Mouse (Mus musculus): ENCODE results near the gene Mus81. TPM values are rescaled to one million over a fixed set of nuclear protein-coding genes. Genes with fewer than 3 reads are reported as not detected.
"Not testable (repeated sequence)": the region's sequence is repeated elsewhere in the genome, so short reads cannot be mapped to it uniquely, and the experiment has no call there.

The Mus81 gene
- total RNA-seq, 2 experiments from 2014 or later, result 34.2 to 40.9 TPM

- not testable (repeated sequence) for DNase-seq (ENCODE audit: low spot score in 2 of 2)
Observed at GRCm38 (mm10) chr19:5493301-5493721, 5.1 kb upstream of the Mus81 start.

- no peak for DNase-seq (ENCODE audit: low spot score in 2 of 2)
Observed at GRCm38 (mm10) chr19:5492641-5493040, 4.4 kb upstream of the Mus81 start.

GRCm38 (mm10) chr19:5490898-5491708 is 2.9 kb upstream of the Mus81 start:
- DNase-seq (ENCODE audit: low spot score in 2 of 2), result peak; percentile 79 to 81

GRCm38 (mm10) chr19:5490313-5490897 is 2.2 kb upstream of the Mus81 start, which contains the start of gene Cfl1:
Cfl1 (plus strand) TSS chr19:5490455.
- DNase-seq (ENCODE audit: low spot score in 2 of 2), result peak; percentile 89 to 94

- DNase-seq (ENCODE audit: low spot score in 2 of 2), result not testable (repeated sequence)
Observed at GRCm38 (mm10) chr19:5489721-5490120, 1.5 kb upstream of the Mus81 start.

- DNase-seq (ENCODE audit: low spot score in 2 of 2), result peak; percentile 95 to 97
Observed at GRCm38 (mm10) chr19:5488878-5489571, 823 bp upstream of the Mus81 start.

- no peak for DNase-seq (ENCODE audit: low spot score in 2 of 2)
Observed at GRCm38 (mm10) chr19:5486771-5487170, 1.4 kb downstream of the Mus81 start.

GRCm38 (mm10) chr19:5486286-5486685 is 1.9 kb downstream of the Mus81 start:
- no peak for DNase-seq (ENCODE audit: low spot score in 2 of 2)

- DNase-seq (ENCODE audit: low spot score in 2 of 2), result no peak
Observed at GRCm38 (mm10) chr19:5485821-5486220, 2.4 kb downstream of the Mus81 start.

- no peak for DNase-seq (ENCODE audit: low spot score in 2 of 2)
Observed at GRCm38 (mm10) chr19:5485371-5485770, 2.8 kb downstream of the Mus81 start.

GRCm38 (mm10) chr19:5484496-5484895 is 3.7 kb downstream of the Mus81 start:
- DNase-seq (ENCODE audit: low spot score in 2 of 2), result no peak

GRCm38 (mm10) chr19:5483386-5484359 is 4.5 kb downstream of the Mus81 start:
- DNase-seq (ENCODE audit: low spot score in 2 of 2), result no peak

GRCm38 (mm10) chr19:5481398-5481797 is 6.8 kb downstream of the Mus81 start:
- no peak for DNase-seq (ENCODE audit: low spot score in 2 of 2)

GRCm38 (mm10) chr19:5480016-5480415 is 8.2 kb downstream of the Mus81 start:
- no peak for DNase-seq (ENCODE audit: low spot score in 2 of 2)

- DNase-seq (ENCODE audit: low spot score in 2 of 2), result no peak
Observed at GRCm38 (mm10) chr19:5477668-5478300, 10.4 kb downstream of the Mus81 start.

GRCm38 (mm10) chr19:5477004-5477667 is 11.1 kb downstream of the Mus81 start:
- DNase-seq (ENCODE audit: low spot score in 2 of 2), result no peak

- peak in 1 of 2 experiments; percentile 37 for DNase-seq (ENCODE audit: low spot score in 2 of 2)
Observed at GRCm38 (mm10) chr19:5475069-5475714, 13.0 kb downstream of the Mus81 start.

GRCm38 (mm10) chr19:5474281-5475068 is 13.7 kb downstream of the Mus81 start:
- peak in 1 of 2 experiments; percentile 55 for DNase-seq (ENCODE audit: low spot score in 2 of 2)

All from layer of hippocampus, postnatal 10 days (tissue).